Mouse (Mus musculus) gastrocnemius, adult 2 months (tissue): ENCODE results near the gene Rpf1. TPM values are rescaled to one million over a fixed set of nuclear protein-coding genes. Genes with fewer than 3 reads are reported as not detected.

Source experiments
- DNase-seq: peaks from one replicate; pipeline ENCODE4 v3.0.0; 2022
- H3K27ac ChIP-seq: fragments of 200-600 bp; 2 replicates; pipeline ENCODE4 v1.8.1; 2022; ENCODE audit warnings: mild to moderate bottlenecking
- H3K4me3 ChIP-seq: fragments of 200-600 bp; 2 replicates; pipeline ENCODE4 v1.8.1; 2022; ENCODE audit warnings: mild to moderate bottlenecking, moderate library complexity
- CTCF ChIP-seq: fragments of 200-600 bp; IDR thresholded peaks from 2 replicates; pipeline ENCODE4 v1.8.1; 2022; ENCODE audit warnings: antibody characterized with exemption, mild to moderate bottlenecking, moderate library complexity
- intact Hi-C: fragments of 180-260 bp; cut with DNase I; formaldehyde crosslinking; loops from one replicate; pipeline ENCODE4 v1.15.1; 2025
- total RNA-seq, 2 experiments: library from RNA; stranded (reverse); gene quantifications; 2 replicates each; pipeline ENCODE4 v1.2.3; 2021

Gene Rpf1
- total RNA-seq, 2 experiments from 2014 or later, result 12.3 to 12.8 TPM

DNA sequence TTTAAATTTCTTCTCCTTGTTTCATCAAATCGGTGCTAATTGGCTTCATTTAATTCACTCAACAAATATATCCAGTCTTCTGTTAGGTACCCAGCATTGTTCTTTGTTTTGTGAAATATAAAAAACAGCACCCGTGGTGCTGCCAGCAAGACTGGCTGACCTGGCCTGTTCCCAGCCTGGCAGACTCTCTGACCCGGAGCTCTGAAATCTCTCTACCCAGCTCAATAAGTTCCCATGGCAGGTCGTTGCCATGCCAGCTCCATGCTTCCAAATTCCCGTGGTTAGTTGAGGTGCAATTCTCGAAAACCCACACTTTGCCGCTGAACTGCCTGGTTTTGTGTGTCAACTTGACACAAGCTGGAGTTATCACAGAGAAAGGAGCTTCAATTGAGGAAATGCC is 33.6 kb upstream of the Rpf1 start:
- intact Hi-C loops, result loop anchor here (5.0 kb wide), 1 partner anchor 208 kb away; no protein-coding TSS in a partner anchor
- no peak for DNase-seq
- no peak for TF ChIP-seq CTCF
- Histone ChIP-seq H3K27ac (no peak overlapping the region), H3K4me3 (no peak overlapping the region)

DNA sequence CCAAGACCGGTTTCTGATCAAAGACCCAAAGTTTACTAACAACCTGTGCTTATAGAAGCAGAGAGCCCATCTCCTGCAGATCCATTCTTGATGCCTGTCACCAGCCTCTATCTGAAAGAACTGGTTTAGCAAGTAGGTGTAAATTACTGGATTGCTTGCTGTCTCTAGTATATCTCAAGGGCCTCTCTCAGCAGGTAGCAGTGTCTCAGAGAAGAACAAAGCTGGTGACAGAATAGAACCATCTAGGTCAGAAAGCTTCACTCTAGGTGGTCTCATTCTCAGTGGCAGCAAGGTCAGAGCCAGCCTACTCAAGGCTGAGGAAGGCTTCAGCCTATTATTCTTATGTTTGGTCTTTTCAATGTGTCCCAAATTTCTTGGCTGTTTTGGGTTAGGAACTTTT is 22.4 kb upstream of the Rpf1 start:
- intact Hi-C loops, result no loop called here

DNA sequence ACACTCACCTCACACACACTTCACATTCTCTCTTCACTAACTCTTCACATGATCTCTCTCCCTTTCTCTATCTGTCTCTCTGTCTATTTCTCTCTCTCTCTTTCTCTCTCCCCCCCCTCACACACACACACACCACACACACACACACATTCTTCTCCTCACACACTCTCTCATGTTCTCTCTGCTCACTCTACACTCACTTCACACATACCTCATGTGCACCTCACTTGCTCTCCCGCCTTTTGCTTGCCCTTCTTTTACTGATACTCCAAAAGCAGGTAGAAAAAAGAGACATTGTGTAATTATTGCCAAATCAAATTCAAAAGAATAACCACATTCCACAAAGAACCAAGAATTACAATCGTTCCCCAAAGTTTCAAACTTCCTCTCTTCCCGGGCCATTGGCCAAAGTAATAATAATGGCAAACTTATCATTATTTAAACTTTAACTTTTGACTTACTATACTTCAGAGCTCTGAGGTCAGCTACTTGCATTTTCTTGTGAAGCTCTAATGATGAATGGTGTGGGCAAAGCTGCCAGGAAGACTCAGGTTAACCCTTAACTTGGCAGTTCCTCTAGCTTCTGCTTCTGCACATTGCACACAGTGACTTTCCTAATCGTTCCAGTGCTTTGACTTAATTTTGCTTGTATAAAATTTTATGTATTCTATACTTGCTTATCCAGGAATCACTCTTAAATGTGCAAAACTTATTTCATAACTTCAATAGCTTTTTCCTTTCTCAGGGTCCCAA is 19.5 kb upstream of the Rpf1 start:
- intact Hi-C loops, result no loop called here
- TF ChIP-seq CTCF, result no peak
- Histone ChIP-seq H3K27ac (no peak overlapping the region), H3K4me3 (no peak overlapping the region)
- DNase-seq, result no peak

More for the DNA sequence above, 22.4 kb upstream of the Rpf1 start:
- Histone ChIP-seq H3K4me3 (no peak overlapping the region), H3K27ac (no peak overlapping the region)
- DNase-seq, result no peak
- TF ChIP-seq CTCF, result no peak

DNA sequence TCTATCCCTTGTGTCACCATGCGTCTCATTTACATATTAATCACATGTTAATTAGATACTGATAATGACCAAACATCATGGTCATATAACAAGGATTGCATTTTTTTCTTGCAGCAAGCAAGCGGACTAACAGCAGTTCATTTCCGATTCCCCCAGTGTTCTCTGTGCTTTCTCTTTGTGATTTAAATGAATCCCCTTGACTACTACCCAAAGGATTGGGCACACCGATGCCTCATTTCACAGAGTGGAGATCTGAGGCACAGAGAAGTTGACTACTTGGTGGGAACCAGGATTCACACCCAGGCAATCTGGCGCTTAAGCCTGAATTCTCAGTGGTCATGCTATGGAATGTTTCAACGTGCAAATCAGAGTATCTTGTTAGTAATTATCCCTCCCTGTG is 13.8 kb upstream of the Rpf1 start:
- H3K4me3 ChIP-seq, result no peak overlapping the region
- no peak for TF ChIP-seq CTCF
- no peak overlapping the region for H3K27ac ChIP-seq
- no peak for DNase-seq
- intact Hi-C loops, result no loop called here

DNA sequence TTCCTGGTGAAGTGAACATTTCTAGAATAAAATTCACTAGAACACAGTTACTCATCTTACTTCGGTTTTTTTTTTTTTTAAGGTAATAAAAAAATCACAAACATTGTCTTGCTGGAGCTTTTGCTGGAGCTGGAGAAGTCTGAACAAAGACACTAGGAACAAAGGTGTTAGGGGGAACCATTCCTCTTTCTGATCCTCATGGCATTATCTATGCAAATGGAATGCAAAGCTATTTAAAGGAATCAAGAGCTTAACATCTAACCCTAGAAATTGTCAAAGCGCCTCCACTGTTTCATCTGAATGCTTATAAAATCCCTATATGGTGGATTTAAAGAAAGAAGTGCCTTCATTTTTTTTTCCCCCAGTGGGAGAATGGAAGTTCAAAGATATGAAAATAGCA is 7.1 kb upstream of the Rpf1 start:
- intact Hi-C loops, result no loop called here

DNA sequence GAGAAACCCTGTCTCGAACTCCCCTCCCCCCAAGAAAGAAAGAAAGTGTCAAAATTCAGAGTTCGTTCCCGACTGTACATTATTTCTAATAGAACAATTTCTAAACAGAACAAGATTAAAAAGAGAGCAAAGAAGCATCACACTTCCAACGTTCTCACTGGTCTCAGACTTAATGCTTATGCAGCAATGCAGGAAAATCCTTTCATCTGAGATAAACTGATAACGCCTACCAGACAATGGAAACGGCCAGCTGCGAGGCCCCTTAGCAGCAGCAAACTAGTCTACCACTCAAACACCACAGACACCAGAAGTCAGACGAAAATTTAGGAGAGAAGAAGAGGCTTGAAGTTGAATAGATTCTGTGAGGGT is 407 bp upstream of the Rpf1 start:
- intact Hi-C loops, result loop anchor here (2.0 to 5.0 kb wide), 2 partner anchors 21 to 119 kb away; partner anchors contain the start of gene Ssx2ip
- no peak for TF ChIP-seq CTCF
- H3K4me3 ChIP-seq, result peak overlapping the region; percentile 84

More for the DNA sequence above, 7.1 kb upstream of the Rpf1 start:
- DNase-seq, result no peak
- TF ChIP-seq CTCF, result no peak
- H3K4me3 ChIP-seq, result no peak overlapping the region
- no peak overlapping the region for H3K27ac ChIP-seq

DNA sequence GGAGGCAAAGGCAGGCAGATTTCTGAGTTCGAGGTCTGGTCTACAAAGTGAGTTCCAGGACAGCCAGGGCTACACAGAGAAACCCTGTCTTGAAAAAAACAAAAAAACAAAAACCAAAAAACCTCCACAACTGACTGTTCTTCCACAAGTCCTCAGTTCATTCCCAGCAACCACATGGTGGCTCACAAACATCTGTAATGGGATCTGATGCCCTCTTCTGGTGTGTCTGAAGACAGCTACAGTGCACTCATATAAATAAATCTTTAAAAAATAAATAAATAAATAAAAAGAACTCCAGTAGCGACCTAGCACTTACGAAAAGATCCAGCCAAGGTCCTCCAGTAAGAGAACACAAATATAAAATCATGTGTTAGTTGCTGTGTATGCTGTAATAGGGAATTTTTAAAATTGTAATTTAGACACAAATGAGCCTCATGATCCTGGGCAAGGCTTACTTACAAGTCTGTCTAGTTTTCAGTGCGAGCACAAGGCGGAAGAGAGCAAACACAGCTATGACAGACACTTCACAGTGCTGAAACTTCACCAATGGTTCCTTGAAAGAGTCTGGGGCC is 917 bp downstream of the Rpf1 start:
- no peak for DNase-seq
- Histone ChIP-seq H3K27ac (peak overlapping the region; percentile 99), H3K4me3 (peak overlapping the region; percentile 84)
- intact Hi-C loops, result loop anchor here (2.0 to 5.0 kb wide), 2 partner anchors 20 to 118 kb away; partner anchors contain the start of gene Ssx2ip
- 0 out of 2 replicates have a peak, but pooled peaks have one; percentile 3 for TF ChIP-seq CTCF

More for the DNA sequence above, 407 bp upstream of the Rpf1 start:
- no peak for DNase-seq
- peak overlapping the region; percentile 99 for H3K27ac ChIP-seq

DNA sequence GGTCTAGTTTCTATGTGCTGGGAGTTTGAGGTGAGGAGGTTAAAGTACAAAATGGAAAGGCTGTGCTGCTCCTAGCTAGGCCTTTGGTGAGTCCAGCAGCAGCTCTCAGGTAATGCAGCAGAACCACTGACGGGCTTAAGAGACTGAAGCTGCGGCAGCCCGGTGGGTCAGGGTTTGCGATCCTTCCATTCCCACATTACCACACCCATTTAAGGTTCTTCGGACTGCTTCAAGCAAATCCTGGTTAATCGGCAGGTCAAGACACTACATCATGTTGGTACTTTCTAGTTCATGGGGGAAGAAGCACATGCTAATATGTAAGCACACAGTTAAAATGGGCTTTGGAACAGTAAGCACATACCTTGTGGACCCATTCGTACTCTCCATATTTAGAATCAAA is 14.5 kb downstream of the Rpf1 start:
- TF ChIP-seq CTCF, result no peak
- H3K4me3 ChIP-seq, result no peak overlapping the region
- intact Hi-C loops, result no loop called here

DNA sequence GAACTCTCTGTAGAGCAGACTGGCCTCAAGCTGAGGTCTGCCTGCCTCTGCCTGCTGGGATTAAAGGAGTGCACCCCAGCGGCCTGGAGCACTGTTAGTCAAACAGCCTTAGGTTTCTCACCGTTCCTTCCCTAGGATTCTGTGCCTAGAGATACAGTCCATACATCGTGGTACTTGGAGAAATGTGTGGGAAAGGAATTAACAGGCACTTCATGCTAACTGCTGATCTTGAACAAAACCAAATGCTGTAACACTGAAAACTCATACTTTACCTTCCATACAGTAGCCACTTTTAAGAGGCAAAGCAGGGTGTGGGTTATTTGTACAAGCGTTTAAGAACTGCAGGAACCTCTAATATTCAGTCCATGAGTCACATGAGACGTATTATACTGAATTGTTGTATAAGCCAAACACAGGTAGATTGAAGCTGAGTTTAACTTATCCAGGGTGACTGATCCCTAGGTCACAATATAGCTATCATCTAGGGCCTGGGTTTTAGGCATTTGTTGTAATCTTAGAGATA is 19.6 kb downstream of the Rpf1 start:
- no peak for TF ChIP-seq CTCF
- intact Hi-C loops, result loop anchor here (2.0 kb wide), 1 partner anchor 19 kb away; the partner anchor contains the start of gene Rpf1
- no peak for DNase-seq
- Histone ChIP-seq H3K27ac (peak overlapping the region; percentile 99), H3K4me3 (peak overlapping the region; percentile 99)

More for the DNA sequence above, 14.5 kb downstream of the Rpf1 start:
- DNase-seq, result no peak
- no peak overlapping the region for H3K27ac ChIP-seq

DNA sequence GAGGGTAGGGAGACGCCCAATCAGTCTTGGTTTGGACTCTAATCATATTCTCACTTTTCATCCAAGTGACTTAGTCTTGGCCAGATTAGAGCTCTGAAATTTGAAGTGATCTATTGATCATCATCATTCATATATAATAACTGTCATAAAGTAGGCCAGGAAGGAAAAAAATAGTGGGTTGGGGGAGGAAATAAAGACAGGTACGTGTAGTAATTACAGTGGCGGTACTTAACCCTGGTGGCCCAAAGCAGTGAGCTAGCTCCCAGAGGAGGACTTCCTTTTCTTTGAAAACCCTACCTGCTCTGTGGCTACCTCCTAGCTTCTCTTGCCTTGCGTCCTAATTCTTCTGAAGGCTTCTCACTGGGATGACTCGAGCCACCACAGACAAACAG is 20.4 kb downstream of the Rpf1 start:
- no peak for DNase-seq
- no peak for TF ChIP-seq CTCF
- intact Hi-C loops, result loop anchor here (2.0 kb wide), 1 partner anchor 20 kb away; the partner anchor contains the start of gene Rpf1
- H3K4me3 ChIP-seq, result peak overlapping the region; percentile 99
- peak overlapping the region; percentile 99 for H3K27ac ChIP-seq

DNA sequence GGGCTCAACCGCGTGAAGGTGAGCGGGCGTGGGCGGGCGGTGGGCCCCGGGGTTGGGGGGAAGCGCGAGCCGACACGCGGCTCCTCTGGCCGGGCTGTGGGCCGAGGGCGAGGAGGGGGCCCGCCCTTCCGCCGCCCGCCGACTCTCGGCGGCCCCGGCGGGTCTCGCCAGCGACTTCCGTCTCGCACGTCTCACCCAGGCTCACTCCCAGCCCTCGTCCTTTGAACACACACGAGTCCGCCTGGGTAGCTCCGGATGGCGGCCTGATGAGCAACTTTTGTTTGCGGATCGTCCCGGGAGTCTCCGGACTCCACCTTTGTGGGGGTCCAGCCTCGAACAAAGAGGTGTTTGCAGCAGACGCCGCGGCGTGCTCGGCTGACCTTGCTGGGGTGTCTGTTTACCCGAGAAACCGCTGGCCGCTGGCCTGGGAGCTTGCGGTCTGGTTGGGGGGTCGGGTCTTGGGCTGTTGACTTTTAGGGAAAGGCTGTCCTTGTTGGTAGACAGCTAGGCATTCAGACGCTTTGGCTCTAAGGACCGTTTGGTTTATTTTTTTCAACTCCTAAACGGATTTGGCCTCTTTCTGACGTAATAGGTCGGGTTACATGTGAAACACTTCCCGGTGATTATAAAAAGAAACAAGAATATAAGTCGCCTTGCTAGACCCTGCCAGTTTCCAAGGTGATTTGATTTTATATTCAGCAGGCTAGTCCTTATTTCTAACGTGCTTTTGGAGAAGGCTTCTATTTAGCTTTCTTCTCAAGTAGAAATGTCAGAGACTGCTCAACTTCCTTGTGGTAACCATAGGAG is 21.0 kb downstream of the Rpf1 start:
- Histone ChIP-seq H3K4me3 (peak overlapping the region; percentile 99), H3K27ac (peak overlapping the region; percentile 99)
- no peak for TF ChIP-seq CTCF
- intact Hi-C loops, result loop anchor here (2.0 kb wide), 1 partner anchor 21 kb away; the partner anchor contains the start of gene Rpf1
- DNase-seq, result peak; percentile 75

DNA sequence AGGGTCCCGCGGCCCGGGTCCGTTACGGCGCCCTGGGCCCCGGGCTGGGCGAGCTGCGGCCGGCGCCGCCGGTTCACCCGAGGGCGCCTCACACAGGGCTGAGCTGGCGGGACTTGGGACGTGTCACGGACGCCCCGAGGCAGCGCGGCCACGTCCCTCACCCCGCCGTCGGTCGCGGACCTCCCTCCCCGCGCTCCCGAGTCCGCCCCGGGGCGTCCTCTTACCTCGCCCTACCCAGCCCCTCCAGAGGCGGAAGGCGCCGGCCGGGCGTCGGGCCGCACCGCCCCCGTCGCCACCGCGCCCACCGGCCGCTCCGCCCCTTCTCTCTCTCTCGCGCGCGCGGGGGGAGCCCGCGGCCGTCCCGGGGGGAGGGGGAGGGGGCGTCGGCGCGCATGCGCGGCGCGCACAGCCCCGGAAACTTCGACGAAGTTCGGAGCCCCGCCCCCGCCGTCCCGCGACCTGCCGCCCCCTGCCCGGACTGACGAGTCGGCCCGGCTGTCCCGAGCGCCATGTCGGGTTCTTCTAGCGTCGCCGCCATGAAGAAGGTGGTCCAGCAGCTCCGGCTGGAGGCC is 21.7 kb downstream of the Rpf1 start, which contains the start of the genes Spata1 and Gng5:
Gene Spata1, minus strand, starts transcription at position 323 of the 572 bp plus-strand sequence.
Gene Gng5, plus strand, starts transcription at position 377 of the 572 bp plus-strand sequence.
- DNase-seq, result peak; percentile 94
- TF ChIP-seq CTCF, result no peak
- H3K4me3 ChIP-seq, result peak within 1 kb of the TSS; percentile 99
- H3K27ac ChIP-seq, result peak within 1 kb of the TSS; percentile 99
- intact Hi-C loops, result loop anchor here (2.0 to 5.0 kb wide), 2 partner anchors 21 to 47 kb away; partner anchors contain the start of gene Rpf1
